Mouse (Mus musculus) neural tube, embryonic 14.5 days (tissue): ENCODE results near the gene Mthfsd. TPM values are rescaled to one million over a fixed set of nuclear protein-coding genes. Genes with fewer than 3 reads are reported as not detected.

ENCODE experiments used
- ATAC-seq: fragments of 200-750 bp; cut with Nextera tagmentation; 2 replicates; pipeline ENCODE4 v1.8.0; 2017; ENCODE audit warnings: low read depth, mild to moderate bottlenecking, moderate TSS enrichment, moderate library complexity
- H3K27ac ChIP-seq: fragments of 300-500 bp; sonication (generic); 2 replicates; pipeline ENCODE4 v1.5.1; 2014; ENCODE audit warnings: low read depth, mild to moderate bottlenecking, control low read depth, low read length, moderate library complexity, mixed read lengths
- H3K27me3 ChIP-seq: fragments of 300-500 bp; sonication (generic); 2 replicates; pipeline ENCODE4 v1.6.1; 2014; ENCODE audit warnings: low read length; ENCODE audit not compliant: control insufficient read depth, insufficient read depth
- H3K36me3 ChIP-seq: fragments of 300-500 bp; sonication (generic); 2 replicates; pipeline ENCODE4 v1.6.1; 2014; ENCODE audit warnings: low read length, mixed read lengths; ENCODE audit not compliant: control insufficient read depth, insufficient read depth
- H3K4me1 ChIP-seq: fragments of 300-500 bp; sonication (generic); 2 replicates; pipeline ENCODE4 v1.6.1; 2014; ENCODE audit warnings: low read length; ENCODE audit not compliant: control insufficient read depth, insufficient read depth
- H3K4me2 ChIP-seq: fragments of 300-500 bp; sonication (generic); 2 replicates; pipeline ENCODE4 v1.6.1; 2014; ENCODE audit warnings: mild to moderate bottlenecking, low read depth, low read length, control low read depth
- H3K4me3 ChIP-seq: fragments of 300-500 bp; sonication (generic); 2 replicates; pipeline ENCODE4 v1.5.1; 2014; ENCODE audit warnings: low read depth, low read length, control low read depth, mixed read lengths
- H3K9ac ChIP-seq: fragments of 300-500 bp; sonication (generic); replicated peaks from 2 replicates; pipeline ENCODE4 v1.6.1; 2014; ENCODE audit warnings: low read depth, mild to moderate bottlenecking, control low read depth, low read length, mixed read lengths
- H3K9me3 ChIP-seq: fragments of 300-500 bp; sonication (generic); 2 replicates; pipeline ENCODE4 v1.6.1; 2016; ENCODE audit warnings: low read length; ENCODE audit not compliant: control insufficient read depth
- WGBS: fragments of 180-500 bp; shearing (Covaris S2); extraction: QIAGEN DNeasy Blood & Tissue Kit; methylation state at CpG from one replicate; pipeline ENCODE4 v1.1.7; 2014; 5-methylcytosine and 5-hydroxymethylcytosine counted together
- microRNA-seq: library from miRNA; unstranded; fragments of <30 nt; microRNA quantifications from one replicate; pipeline ENCODE4, GENCODE M21; 2016
- polyA plus RNA-seq: library from polyadenylated mRNA; unstranded; fragments of >200 nt; fragmentation: Nextera tagmentation; extraction: Ambion mirVana; gene quantifications from 2 replicates; pipeline ENCODE4 v1.2.1, GENCODE M21; 2014

The Mthfsd gene
- polyA plus RNA-seq, 1 experiment from 2014 or later = 43.3 TPM

DNA sequence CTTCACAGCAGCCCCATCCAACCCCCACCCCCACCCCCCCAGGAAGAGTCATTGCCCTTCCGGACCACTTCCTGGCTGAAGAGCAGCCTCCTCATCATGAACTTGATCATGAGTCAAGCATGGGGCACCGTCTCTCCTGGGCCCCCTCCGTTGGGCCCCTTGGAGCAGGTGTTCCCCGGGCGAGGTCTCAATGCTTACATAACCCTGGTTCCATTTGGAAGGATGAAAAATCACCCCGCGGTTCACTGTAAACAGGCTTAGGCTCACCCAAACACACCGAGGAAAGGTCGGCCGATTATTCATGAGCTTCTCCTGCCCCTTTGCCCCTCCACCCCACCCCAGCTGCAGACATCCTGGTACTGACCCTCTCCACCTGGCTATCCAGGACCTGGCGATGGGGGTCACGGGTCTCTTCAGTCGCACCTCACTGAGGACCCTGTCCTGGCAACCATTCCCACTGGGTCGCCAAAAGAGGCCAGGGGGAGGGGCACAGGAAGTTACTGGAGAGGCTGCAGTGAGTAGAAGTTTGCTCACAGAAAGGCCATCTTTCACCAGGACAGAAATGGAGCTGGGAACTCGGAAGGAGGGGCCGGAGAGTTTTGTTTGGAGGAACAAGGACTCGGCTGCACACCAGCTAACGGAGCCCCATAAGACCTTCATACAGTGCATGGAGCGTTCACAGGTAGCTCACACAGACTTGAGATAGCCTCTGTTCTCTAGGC lies 64.3 kb downstream of the Mthfsd start:
- WGBS = 69% methylated on average over 19 of the region's 19 CpGs
- Histone ChIP-seq H3K9ac (no peak overlapping the region), H3K27ac (no peak overlapping the region), H3K4me3 (no peak overlapping the region), H3K9me3 (no peaks in the 10 kb centered on the region), H3K27me3 (no peaks in the 10 kb centered on the region), H3K4me2 (no peak overlapping the region), H3K36me3 (no peaks in the 10 kb centered on the region), H3K4me1 (no peaks in the 10 kb centered on the region)
- ATAC-seq = no peak

Small RNA genes within 50 kb of the gene (microRNA-seq; reads per million reads assigned to microRNA genes)
- gene Gm27530 = not detected

Other genes starting within 250 kb of the Mthfsd start
- gene Foxf1, start 24.0 kb downstream of the Mthfsd start, polyA plus RNA-seq = 0.16 and 1.3 TPM in 2 replicates
- 0.16 and 3.3 TPM in 2 replicates for gene Foxc2, start 7.8 kb upstream of the Mthfsd start, polyA plus RNA-seq
- 0.09 TPM in 1 of 2 replicates, not detected in the other for gene Foxl1, start 19.5 kb upstream of the Mthfsd start, polyA plus RNA-seq